Mouse (Mus musculus) gonadal fat pad, adult 2 months (tissue): ENCODE measurements around the gene Sptbn4. TPM values are rescaled to one million over a fixed set of nuclear protein-coding genes. Genes with fewer than 3 reads are reported as not detected.

Experiments used
- DNase-seq: peaks from one replicate; pipeline ENCODE4 v3.0.0-alpha.2; 2012; ENCODE audit warnings: low read depth
- polyA plus RNA-seq: library from polyadenylated mRNA; depleted of rRNA; stranded (reverse); fragments of >200 nt; gene quantifications from 2 replicates; pipeline ENCODE4 v1.2.3, GENCODE M21; 2012

Gene Sptbn4
- polyA plus RNA-seq, 1 experiment, result 0.23 TPM

DNA sequence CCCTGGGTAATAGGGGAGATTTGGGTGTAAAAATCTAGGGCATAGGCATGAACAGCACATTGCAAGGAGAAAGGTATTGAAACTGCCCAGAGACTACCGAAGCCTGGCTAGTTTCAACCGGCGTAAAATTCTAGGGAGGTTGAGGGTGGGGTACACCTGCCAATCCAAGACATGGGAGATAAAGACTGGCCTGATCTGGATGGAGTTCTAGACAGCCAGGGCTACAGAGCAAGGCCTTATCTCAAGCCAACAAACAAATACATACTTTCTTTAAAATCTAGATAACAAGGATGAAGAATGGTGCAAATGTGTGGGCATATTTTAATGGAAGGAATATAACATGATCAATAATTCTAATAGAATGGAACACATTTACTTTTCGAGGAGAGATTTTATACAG, 92.7 kb downstream of the Sptbn4 start:
- DNase-seq, result no peak

DNA sequence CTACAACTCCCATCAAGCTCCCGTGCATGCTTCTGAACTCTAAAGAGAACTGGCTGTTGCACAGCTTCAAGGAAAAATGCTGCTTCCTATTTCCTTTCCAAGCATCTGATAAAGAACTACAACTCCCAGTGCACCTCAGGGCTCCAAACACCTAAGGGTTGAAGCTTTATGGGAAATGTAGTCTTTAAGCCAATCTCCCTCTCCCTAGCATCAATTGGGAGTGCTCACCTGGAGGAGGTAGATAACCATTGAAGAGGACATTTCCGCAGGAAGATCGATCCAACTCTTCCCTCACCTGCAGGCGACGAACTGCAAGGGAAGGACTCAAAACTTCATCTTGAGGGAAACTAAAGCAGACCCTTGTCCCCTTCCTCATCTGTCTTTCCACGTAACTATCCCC, 93.3 kb downstream of the Sptbn4 start:
- no peak for DNase-seq

DNA sequence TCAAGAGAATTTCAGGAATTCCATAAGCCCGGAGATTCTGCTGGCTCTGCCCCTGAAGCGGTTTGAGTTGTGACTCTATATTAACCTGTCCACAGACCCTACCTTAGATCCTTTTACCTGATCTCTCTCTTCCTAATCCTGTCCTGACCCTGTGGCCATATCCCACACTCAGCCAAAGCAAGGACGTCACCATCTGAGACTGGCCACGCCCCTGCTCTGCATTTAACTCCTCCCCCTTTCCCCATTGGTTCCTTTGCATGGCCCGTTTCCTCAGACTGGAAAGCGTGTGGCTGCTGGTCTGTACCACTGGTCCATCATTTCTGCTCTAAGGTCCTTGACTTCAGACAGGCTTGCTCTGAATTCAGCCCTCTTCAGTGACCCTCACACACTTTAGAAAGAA, 102.0 kb downstream of the Sptbn4 start:
- no peak for DNase-seq

DNA sequence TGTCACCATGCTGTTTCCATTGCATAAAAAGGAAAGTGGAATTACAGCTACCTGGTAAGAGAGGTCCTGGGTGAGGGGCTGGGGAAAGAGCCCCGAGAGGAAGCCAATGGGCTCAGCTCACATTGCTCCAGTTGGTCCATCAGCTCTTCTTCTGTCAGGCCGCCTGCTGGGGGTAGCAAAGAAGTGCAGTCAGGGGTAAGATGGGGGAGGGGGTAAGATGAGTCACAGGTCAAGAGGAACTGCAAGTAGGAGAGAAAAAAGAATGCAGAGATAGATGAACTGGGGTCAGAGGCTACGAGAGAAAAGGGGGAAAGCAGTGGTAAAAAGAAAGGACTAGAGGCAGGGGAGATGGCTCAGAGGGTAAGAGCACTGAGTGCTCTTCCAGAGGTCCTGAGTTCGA, 104.9 kb downstream of the Sptbn4 start:
- DNase-seq, result no peak

DNA sequence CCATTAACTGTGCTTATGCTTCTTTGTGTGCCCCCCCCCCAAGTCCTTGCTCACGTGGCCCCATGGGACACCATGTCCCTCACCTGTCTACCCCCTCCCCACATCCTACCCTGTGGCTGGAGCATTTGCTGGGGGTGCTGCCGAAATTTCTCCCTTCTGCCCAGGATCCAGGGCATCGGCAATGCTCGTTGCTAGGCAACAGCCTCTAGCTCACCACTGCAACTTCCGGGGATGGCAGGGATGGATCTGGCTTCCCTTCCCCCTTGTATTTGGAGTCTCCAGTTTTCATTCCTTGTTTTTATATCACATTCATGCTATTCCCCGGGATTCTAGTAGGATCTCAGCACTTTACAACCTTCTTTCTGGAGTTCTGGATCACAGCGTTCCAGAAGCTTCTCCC, 108.0 kb downstream of the Sptbn4 start:
- no peak for DNase-seq

DNA sequence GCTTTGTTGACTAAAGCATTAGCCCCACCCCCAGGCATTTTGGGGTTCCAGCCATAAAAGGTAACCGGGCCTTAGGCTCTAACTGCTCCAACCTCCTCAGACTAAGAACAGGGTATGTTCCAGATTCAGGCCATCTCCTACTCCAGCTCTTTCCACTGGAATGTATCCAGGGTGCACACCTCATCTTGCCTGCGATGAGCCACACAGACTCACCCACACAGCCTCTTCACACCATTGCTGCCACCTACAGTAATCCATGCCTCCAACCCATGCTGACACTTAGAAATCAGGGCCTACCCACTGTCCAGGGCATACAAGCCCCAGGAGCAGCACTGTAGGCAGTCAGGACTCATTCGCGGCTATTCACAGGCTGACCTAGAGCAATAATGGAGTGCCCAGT, 108.4 kb downstream of the Sptbn4 start:
- no peak for DNase-seq

DNA sequence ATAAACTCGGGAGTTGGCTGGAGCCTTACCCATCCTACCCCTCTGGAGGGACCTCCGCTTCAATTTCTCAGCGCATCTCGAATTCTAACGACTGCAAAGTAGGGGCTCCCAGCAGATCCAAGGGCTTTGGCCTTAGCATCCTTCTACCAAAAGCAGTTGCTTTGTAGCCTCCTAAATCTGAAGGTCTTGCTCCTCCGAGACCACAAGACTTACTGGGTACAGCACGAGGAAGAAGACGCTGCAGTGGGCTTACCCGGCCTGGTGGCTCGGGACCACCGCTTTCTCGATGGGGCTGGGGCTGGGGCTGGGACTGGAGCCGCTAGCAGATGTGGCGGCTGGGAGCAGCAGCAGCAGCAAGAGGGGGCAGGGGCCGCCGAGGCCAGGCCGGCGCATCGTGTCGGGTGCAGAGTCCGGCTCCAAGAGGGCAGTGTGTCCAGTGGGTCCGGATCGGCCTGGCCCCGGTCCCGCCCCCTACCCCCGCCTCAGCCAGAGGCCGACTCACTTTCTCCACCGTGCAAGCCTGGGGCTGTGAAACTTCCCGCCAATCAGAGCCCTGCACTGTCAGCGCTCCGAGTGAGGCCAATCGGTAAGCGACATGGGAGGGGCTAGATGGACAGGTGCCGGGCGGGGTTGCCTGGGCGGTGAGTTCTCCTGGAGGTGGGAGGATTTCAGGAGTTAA, 110.2 kb downstream of the Sptbn4 start, which contains the start of gene Ltbp4:
Gene Ltbp4, minus strand, starts transcription at position 518 of the 679 bp plus-strand sequence.
- DNase-seq, result no peak

DNA sequence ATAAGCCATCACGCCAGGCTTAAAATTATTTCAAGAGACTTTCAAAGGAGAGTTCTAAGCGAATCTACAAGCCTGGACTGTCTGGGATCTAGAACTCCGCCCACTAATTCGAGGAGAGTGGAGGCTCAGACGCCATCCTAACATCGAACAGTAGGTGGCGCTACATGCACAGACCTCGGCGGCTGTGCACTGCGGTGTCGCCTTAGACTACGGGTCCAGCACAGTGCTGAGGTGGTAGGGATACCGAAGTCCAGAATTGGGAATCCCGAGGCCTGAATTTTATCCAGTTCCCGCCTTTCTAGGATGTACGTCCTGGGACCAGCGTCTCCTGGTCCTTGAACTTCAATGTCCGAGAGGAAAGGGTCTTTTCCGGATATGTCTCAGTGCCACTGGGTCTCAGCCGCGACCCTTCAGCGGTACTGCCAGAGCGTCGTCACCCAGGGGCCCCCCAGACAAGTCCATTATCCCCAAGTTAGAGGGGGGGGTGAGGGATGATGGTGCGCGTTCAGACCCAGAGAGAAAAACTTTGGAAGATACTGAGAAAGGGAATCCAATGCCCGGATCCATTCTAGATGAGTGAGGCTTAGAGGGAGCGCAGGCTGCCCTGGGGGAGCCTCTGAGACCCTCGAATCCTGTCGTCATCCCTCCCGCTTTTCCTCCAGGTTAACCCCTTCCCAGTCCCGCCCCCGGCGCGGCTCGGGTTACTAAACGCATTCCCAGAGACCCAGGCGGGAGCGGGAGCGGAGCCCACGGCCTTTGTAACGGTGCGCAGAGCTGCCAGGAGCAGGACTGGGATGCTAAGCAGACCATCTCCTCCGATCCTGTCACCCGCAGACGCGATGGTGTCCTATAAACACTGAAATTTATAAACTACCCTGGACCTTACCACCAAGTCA, 111.3 kb downstream of the Sptbn4 start:
- no peak for DNase-seq

DNA sequence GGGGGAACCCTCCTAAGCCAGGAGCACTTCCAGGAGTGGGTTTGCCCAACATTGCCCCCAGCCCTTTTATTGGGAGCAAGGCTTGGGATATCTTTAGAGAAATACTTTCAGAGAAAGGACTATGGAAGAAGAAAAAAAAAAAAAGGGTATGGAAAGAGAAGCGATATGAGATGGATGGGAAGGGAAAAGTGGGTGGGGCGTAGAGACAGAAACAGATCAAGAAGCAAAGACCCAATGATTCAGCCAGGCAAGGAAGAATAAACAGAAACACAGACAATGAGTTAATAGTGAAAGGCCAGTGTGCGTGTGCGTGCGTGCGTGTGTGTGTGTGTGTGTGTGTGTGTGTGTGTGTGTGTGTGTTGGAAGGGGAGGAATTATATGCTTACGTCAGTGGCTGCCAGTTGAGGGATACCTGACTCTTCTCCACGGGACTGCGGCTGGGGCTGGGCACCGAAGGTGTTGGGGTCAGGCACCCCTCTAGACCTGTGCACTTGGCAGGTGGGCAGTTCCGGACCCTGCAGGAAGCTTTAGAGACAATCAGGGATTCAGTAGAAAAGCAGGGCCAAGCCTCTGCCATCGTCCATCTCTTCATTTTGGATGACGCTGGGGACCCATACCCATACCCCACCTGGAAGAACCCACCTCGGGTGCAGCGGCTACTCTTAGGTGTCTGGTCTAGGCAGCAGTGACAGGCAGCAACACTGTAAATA, 112.3 kb downstream of the Sptbn4 start:
- DNase-seq, result no peak

DNA sequence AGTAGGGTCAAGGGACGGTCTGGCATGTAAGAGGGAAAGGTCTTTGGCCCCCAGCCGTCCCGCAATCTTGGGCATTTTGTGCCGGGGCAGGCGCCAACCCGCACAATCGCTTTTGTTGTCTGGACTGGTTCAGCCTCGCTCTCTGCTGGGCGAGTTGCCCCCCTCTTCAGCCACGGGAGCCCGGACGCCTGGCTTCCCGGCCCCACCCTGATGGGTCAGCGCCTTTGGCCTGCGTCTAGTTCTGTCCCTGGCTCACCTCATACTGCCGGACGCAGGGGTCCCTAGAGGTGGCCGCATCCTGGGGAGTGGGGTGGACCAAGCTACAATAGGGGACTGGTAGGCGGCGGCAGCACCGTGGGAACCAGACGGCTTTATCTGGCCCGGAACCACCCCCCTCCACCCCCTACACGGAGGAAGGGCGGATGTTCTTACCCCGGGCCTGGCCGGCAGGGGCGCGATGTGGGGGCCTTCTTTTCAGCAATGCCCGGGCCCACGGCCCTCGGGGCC, 113.0 kb downstream of the Sptbn4 start:
- DNase-seq, result no peak

DNA sequence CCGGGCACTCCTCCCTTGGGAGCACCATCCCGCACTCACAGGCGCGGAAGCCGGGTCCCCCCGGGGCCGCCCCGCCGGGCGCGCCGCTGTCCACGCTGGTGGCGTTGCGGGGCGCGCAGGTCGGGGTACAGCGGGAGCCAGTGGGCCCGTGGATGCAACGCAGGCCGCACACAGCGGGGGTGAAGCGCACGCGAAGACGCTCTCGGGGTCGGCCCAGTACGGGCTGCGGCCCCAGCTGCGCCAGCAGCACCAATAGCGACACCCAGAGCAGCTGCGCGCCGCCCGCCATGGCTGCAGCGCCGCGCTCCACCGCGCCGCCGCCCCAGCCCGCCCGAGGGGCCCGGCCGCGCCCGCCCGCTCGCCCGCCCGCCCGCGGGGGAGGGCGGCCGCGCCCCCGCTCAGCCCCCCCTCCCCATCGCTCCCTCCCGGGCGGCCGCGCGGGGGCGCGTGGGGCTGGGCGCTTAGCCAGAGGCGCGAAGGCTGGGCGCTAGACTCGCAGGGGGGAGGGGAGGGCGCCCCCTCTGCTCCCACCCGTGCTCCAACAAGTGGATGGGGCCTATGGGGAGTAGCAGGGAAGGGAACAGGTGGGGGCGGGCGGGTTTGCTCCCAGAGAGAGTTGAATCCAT, 114.1 kb downstream of the Sptbn4 start:
- no peak for DNase-seq

DNA sequence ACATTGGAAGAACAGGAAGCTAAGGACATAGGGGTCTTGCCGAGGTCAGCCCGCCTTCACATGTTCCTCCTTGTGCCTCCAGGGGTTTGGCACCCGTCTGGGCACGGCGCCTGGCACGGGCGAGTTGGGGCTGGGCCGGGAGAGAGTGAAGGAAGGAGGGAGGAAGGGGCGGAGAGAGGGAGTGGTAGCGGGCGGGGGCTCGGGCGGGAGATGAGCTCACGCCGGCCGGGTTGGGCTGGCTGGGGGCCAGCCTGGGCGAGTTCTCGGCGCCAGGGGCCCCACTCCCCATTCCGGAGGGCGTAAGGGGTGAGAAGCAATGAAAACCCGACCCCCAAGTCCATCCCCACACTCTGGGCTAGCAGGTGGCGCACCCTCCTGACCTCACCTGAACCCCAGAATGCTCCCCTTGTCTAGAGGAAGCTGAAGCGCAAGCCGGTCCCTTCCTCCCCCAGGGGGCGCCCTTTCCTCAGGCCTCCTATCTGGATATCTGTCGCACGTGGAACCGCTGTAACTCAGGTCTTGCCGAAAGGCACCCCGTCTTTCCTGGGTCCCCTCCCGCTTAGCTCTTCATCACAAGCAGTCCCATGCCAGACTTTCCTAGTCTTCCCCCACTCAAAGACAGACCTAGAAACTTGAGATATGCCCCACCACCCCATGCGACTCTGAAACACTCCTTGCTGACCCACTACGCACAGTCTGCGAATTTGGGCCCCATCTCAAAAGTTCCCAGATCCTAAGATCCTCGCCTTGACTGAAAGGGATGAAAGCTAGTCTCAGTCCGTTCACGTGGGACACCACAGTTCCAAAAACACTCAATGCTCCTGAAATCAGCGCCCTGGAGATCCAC, 114.9 kb downstream of the Sptbn4 start:
- DNase-seq, result no peak

DNA sequence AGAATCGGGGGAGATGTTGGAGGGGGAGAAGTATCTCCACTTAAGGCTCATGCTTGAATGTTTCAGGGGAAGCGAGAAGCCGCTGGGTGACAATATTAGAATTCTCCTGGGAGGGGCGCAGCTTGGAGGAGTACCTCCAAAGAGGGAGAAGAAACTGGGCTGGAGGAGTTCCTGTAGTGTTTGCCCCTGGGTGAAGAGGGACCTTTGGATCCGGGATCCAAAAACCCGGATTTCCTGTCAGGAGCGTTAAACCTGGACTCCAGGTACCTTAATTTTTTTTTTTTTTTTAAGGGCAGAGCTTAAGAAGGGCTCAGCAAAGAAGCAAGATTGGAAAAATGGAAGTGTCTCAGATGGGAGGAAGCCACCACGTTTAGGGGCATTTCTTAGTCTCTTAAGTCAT, 115.6 kb downstream of the Sptbn4 start:
- DNase-seq, result no peak

DNA sequence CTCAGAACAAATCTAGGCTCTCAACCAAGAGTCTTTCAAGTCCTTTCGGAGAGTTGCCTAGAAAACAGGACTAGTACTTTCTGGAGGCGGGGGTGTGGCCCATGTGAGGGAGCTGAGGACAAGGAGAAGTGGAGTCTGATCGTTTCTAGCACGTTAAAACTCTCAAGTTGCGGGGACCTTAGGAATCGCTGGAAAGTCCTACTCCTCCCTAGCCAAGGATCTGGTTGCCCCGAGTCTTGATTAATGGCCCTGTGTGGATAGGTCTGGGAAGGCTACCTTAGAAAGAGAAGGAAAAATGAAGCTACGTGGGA, 116.0 kb downstream of the Sptbn4 start:
- DNase-seq, result no peak

DNA sequence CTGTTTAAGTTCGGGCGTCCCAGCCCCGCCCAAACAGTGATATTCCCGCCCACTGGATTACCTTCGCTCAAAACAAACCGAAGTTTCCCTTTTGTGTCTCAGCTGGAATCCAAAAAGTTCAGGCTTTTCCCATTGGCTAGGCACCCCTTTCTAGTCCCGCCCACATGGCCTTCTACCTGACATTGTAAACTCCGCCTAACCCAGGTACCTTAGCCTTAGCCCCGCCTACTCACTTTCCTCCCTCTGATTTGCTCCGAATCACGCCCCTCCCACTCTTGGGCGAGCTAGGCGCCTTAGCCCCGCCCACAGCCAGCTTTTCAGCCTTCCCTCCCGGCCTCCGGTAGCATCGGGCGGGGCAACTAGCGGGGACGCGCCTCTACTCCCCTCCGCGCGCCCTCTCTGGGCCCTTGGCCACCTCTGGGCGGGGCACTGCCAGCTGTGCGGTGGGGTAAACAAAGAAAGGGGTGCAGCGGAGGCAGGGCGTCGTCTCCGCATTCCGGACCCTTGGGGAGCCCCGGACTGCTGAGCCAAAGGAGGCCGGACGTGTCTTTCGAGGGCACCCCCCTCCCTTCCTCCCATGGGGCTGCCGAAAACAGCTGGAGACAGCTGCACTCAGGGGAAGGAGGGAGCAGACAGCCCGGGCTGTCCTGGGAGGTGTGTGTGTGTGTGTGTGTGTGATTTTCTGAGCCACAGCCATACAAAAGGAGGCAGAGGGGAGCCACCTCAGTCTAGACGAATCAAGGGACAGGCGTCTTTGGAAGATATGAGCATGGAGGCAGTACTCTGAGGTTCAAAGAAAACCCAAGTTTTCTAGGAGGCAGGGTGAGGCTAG, 116.6 kb downstream of the Sptbn4 start:
- no peak for DNase-seq

DNA sequence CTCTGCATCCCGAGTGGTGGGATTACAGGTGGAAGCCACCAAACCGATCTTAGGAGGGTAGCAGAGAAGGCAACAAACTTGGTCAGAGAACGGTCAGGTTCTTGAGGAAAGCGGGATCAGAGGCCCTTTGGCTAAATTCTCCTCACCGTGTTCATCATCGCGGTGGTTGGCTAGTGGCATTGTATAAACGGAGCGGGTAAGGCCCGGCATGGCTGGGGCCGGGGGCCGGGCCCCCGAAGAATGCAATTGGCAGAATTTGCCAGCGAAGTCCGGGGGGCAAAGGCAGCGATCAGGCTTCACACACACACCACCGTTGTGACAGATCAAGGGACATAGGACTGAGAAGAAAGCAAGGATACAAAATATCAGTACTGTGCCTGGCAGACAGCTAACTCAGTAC, 117.5 kb downstream of the Sptbn4 start:
- DNase-seq, result no peak

DNA sequence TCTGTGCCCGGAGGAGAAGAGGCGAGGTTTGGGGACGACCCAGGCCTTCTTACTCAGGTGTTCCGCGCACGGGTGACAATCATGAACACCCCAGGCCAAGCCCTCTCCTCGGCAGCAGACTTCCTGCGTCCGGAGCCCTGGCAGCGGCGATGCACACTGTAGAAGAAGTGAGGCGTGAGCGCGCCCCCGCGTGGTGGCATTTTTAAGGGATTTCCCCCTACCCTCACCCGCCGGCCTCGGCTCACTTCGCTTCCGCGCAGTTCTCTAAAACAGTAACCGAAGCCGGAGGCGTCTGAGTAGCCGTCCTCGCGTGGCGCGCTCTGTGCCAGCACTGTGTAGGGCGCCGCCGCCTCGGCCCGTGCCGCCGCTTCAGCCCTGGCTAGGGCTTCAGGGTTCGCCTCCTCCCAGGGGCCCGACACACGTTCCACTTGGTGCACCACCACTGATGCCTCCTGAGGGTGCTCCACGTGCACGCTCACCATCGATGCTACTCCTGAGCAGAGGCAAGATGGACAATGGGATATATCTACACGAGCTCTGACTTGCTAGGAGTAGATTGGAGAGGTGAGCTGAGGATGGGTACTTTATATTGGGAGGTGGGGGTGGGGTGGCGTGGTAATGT, 118.0 kb downstream of the Sptbn4 start:
- no peak for DNase-seq

DNA sequence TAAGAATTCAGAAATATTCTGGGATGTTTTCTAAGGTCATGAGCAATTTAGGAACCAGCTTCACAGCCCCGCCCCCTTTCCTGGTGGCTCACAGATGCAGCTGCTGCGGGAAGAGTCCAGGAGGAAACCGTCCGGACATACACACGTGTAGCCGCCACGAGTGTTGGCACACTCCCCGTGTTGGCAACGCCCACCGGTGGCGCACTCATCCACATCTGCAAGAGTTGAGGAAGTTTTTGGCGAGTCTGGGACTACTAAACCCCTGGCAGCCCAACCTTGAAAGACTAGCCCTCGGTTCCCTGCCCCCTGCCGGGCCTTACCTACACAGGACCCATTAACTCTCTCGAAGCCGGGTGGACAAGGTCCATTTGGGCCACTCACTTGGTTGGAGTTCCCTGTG, 118.8 kb downstream of the Sptbn4 start:
- no peak for DNase-seq

DNA sequence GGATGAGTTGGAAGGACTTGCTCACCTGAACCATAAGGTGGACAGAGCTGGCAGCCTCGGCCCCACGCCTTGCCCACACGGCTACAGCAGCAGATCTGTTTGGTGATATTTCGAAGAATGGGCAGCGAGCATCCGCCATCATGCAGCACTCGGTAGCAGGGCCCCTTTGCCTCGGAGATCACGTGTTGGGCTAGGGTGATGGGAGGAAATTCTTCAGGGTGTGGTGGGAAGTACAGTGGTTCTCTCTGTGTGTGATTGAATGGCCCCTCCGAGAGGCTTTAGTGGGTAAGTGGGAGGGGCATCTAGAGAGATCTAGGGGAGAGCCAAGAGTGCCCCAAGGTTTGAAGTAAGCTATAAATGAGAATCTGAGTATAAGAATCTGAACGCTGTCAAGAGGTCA, 119.3 kb downstream of the Sptbn4 start:
- no peak for DNase-seq

DNA sequence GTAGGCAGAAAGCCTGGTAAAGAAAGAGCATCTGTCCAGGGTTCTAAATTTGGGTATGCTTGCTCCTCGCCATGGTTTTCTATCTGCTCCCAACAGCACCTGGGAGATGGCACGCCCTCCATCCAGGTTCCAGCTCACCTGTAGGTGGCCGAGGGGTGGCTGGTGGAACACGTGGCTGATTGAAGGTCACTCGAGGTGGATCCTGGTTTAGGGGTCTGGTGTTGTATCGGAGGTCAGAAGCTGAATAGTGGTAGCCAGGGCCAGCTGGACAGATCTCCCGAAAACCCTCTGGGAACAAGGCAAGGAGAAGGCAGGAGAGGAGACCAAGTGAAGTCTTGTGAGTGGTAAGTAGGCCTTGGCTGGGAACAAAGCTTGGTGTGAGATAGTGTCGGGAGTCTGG, 120.0 kb downstream of the Sptbn4 start:
- DNase-seq, result no peak
